13 mouse cellular contexts compared by ENCODE assay signal in genomic region chr13:63530857-63531256, GRCm38 (mm10).
"Had no signal": no experiment of that assay in that cellular context is flagged by ENCODE, and none has a peak within 500 bp of the region (broad histone marks: within the 10 kb centered on the region; RNA-seq: fewer than 3 reads in every experiment).

No protein-coding gene starts in this region.

- H3K27ac ChIP-seq: kidney, postnatal 0 days; limb, embryonic 13.5 days; liver, embryonic 14.5 days; midbrain, embryonic 12.5 days had no signal

- H3K4me3 ChIP-seq: limb, embryonic 13.5 days; midbrain, embryonic 12.5 days had no signal

- H3K4me2 ChIP-seq: limb, embryonic 13.5 days; midbrain, embryonic 12.5 days had no signal

- H3K9me3 ChIP-seq: limb, embryonic 13.5 days; midbrain, embryonic 12.5 days had no signal

- H3K27me3 ChIP-seq: limb, embryonic 13.5 days; midbrain, embryonic 12.5 days had no signal

- H3K9ac ChIP-seq: limb, embryonic 13.5 days; liver, embryonic 14.5 days; midbrain, embryonic 12.5 days had no signal

- DNase-seq: kidney, adult 11 months; kidney, adult 9 months; kidney, postnatal 36 days; left cerebral cortex, postnatal 4 days; lung, adult 18-20 months; right cerebral cortex, adult 18-20 months; right cerebral cortex, postnatal 25 days; thymus, adult 2 months had no signal

- ATAC-seq: midbrain, embryonic 16.5 days had no signal
